Mouse (Mus musculus) liver, embryonic 14.5 days (tissue): ENCODE data around the gene Actn4. TPM values are rescaled to one million over a fixed set of nuclear protein-coding genes. Genes with fewer than 3 reads are reported as not detected.
A peak's percentile ranks its signal among the peaks of the same experiment; 100 is the strongest.

ENCODE experiments used
- ATAC-seq: fragments of 200-750 bp; cut with Nextera tagmentation; 2 replicates; pipeline ENCODE4 v1.8.0; 2017; ENCODE audit warnings: moderate number of reproducible peaks, mild to moderate bottlenecking, moderate library complexity; ENCODE audit not compliant: insufficient read depth
- DNase-seq, 3 experiments: peaks; one replicate each; pipeline ENCODE4 v3.0.0-alpha.2; 2012 to 2013; ENCODE audit warnings: low read depth in 3 of 3, low spot score in 3 of 3
- H3K27ac ChIP-seq: fragments of 300-500 bp; sonication (generic); 2 replicates; pipeline ENCODE4 v1.5.1; 2014; ENCODE audit warnings: moderate library complexity, mild to moderate bottlenecking, control low read depth, inconsistent platforms
- H3K27me3 ChIP-seq: fragments of 300-500 bp; sonication (generic); 2 replicates; pipeline ENCODE4 v1.6.1; 2014; ENCODE audit warnings: mild to moderate bottlenecking, low read length, moderate library complexity; ENCODE audit not compliant: control insufficient read depth, insufficient read depth
- H3K36me3 ChIP-seq: fragments of 300-500 bp; sonication (generic); replicated peaks from 2 replicates; pipeline ENCODE4 v1.6.1; 2014; ENCODE audit warnings: low read depth; ENCODE audit not compliant: control insufficient read depth, insufficient read depth
- H3K4me1 ChIP-seq, 2 experiments: fragments of 200-500 bp in 1 of 2; fragments of 300-500 bp in 1 of 2; sonication (generic) in 1 of 2; replicated peaks; 2 replicates each; pipeline ENCODE4 v1.6.1; 2012 to 2014; ENCODE audit warnings: antibody characterized with exemption in 1 of 2, inconsistent platforms in 1 of 2, low read length in 1 of 2; ENCODE audit not compliant: control insufficient read depth in 2 of 2, insufficient read depth in 2 of 2
- H3K4me2 ChIP-seq: fragments of 300-500 bp; sonication (generic); 2 replicates; pipeline ENCODE4 v1.6.1; 2014; ENCODE audit warnings: low read depth, mild to moderate bottlenecking, control low read depth, moderate library complexity
- H3K4me3 ChIP-seq, 2 experiments: fragments of 200-500 bp in 1 of 2; fragments of 300-500 bp in 1 of 2; sonication (generic) in 1 of 2; 2 replicates each; pipeline ENCODE4 v1.5.1; 2012 to 2014; ENCODE audit warnings: low read depth in 2 of 2, low read length in 2 of 2, mild to moderate bottlenecking in 2 of 2, control low read depth in 1 of 2, inconsistent platforms in 1 of 2, moderate library complexity in 1 of 2; ENCODE audit not compliant: insufficient read depth in 1 of 2
- H3K9ac ChIP-seq: fragments of 300-500 bp; sonication (generic); replicated peaks from 2 replicates; pipeline ENCODE4 v1.6.1; 2014; ENCODE audit warnings: mild to moderate bottlenecking, control low read depth, moderate library complexity
- H3K9me3 ChIP-seq: fragments of 300-500 bp; sonication (generic); 2 replicates; pipeline ENCODE4 v1.6.1; 2016; ENCODE audit warnings: low read length, mixed read lengths; ENCODE audit not compliant: control insufficient read depth
- CTCF ChIP-seq: IDR thresholded peaks from 2 replicates; pipeline ENCODE4 v1.5.1; 2016; ENCODE audit warnings: antibody characterized with exemption, low read depth, control low read depth
- EP300 ChIP-seq: IDR thresholded peaks from 2 replicates; pipeline ENCODE4 v1.6.1; 2016; ENCODE audit warnings: antibody characterized with exemption, low read depth
- WGBS: fragments of 180-500 bp; shearing (Covaris S2); extraction: QIAGEN DNeasy Blood & Tissue Kit; methylation state at CpG from one replicate; pipeline ENCODE4 v1.1.7; 2014; ENCODE audit not compliant: insufficient replicate concordance; 5-methylcytosine and 5-hydroxymethylcytosine counted together
- polyA plus RNA-seq, 2 experiments: library from polyadenylated mRNA; depleted of rRNA in 1 of 2; stranded (reverse) in 1 of 2; unstranded in 1 of 2; fragments of >200 nt; fragmentation: Nextera tagmentation in 1 of 2; extraction: Ambion mirVana in 1 of 2; gene quantifications; 2 replicates each; pipeline versions ENCODE4 v1.2.1 to v1.2.3; 2012 to 2014

Actn4 gene
- polyA plus RNA-seq, 2 experiments: 80.4 to 94.5 TPM

DNA sequence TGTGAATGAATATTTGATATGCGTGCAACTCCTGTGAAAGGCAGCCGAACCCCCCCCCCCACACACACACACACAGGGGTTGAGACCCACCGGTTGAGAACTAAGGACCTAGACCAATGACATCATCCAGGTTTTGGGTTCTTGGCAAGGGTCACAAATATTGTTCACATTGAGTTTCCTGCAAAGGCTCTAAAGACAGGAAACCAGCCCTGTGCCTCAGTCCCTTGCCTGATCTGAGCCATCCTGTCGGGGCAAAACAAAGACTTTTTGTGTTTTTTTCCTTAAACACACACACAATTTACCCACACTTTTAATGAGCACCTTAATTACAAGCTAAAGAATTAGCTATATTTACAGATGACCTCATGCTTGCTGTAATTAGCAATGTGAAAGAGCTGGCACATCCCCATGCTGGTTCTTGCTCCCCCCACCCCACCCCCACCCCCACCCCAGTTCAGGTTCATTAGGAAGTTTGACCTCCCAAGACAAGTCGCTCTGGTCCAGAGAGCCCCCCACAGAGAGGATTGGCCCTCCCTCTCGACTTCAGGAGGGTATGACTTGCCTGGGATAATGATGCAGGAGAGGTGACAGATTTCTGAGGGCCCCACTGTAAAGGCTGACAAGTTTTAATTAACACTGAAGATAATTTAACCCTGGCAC is 17.3 kb downstream of the Actn4 start:
- TF ChIP-seq EP300: no peak
- no peak for TF ChIP-seq CTCF
- Histone ChIP-seq H3K4me3 (no peak overlapping the region), H3K4me2 (no peak overlapping the region), H3K9ac (no peak overlapping the region), H3K9me3 (no peaks in the 10 kb centered on the region), H3K4me1 (peaks cover 28 to 56% of the 10 kb centered on the region in 2 experiments), H3K27ac (no peak overlapping the region), H3K27me3 (no peaks in the 10 kb centered on the region), H3K36me3 (peaks cover 12% of the 10 kb centered on the region)
- DNase-seq: no peak
- ATAC-seq: no peak
- WGBS: 58% methylated on average over 6 of the region's 6 CpGs

GRCm38 (mm10) chr7:28943451-28944180 is 18.5 kb downstream of the Actn4 start:
- peaks cover 5% of the 10 kb centered on the region for H3K36me3 ChIP-seq
- no peak overlapping the region for H3K27ac ChIP-seq
- H3K27me3 ChIP-seq: no peaks in the 10 kb centered on the region

GRCm38 (mm10) chr7:28941542-28941941 is 20.6 kb downstream of the Actn4 start:
- DNase-seq (no peak), ATAC-seq (no peak)
- H3K9me3 ChIP-seq: no peaks in the 10 kb centered on the region
- H3K27ac ChIP-seq: peak overlapping the region; percentile 20; the same call in 1 of the 2 replicates
- H3K27me3 ChIP-seq: no peaks in the 10 kb centered on the region
- TF ChIP-seq CTCF (no peak), EP300 (no peak)
- H3K4me3 ChIP-seq: no peak overlapping the region
- peaks cover 5% of the 10 kb centered on the region for H3K36me3 ChIP-seq
- H3K9ac ChIP-seq: no peak overlapping the region
- no peak overlapping the region for H3K4me2 ChIP-seq
- WGBS: 77% methylated on average over 4 of the region's 4 CpGs
- peaks cover 28 to 63% of the 10 kb centered on the region in 2 experiments for H3K4me1 ChIP-seq

More at GRCm38 (mm10) chr7:28943451-28944180, 18.5 kb downstream of the Actn4 start:
- H3K4me1 ChIP-seq: peaks cover 28 to 60% of the 10 kb centered on the region in 2 experiments
- no peaks in the 10 kb centered on the region for H3K9me3 ChIP-seq
- 69% methylated on average over 5 of the region's 5 CpGs for WGBS
- H3K4me3 ChIP-seq: no peak overlapping the region
- H3K4me2 ChIP-seq: no peak overlapping the region
- DNase-seq: no peak
- no peak for ATAC-seq
- H3K9ac ChIP-seq: no peak overlapping the region
- TF ChIP-seq EP300 (no peak), CTCF (no peak)

GRCm38 (mm10) chr7:28941129-28941528 is 21.0 kb downstream of the Actn4 start:
- no peak for DNase-seq
- 68% methylated on average over 4 of the region's 4 CpGs for WGBS
- no peak overlapping the region for H3K9ac ChIP-seq
- no peak overlapping the region for H3K4me3 ChIP-seq
- no peaks in the 10 kb centered on the region for H3K27me3 ChIP-seq
- peaks cover 5% of the 10 kb centered on the region for H3K36me3 ChIP-seq
- no peaks in the 10 kb centered on the region for H3K9me3 ChIP-seq
- H3K27ac ChIP-seq: no peak overlapping the region
- TF ChIP-seq EP300 (no peak), CTCF (no peak)
- no peak overlapping the region for H3K4me2 ChIP-seq
- H3K4me1 ChIP-seq: peaks cover 27 to 63% of the 10 kb centered on the region in 2 experiments
- no peak for ATAC-seq
